Mouse (Mus musculus): ENCODE results near the gene Ak7. TPM values are rescaled to one million over a fixed set of nuclear protein-coding genes. Genes with fewer than 3 reads are reported as not detected.

Gene Ak7
- polyA plus RNA-seq, 1 experiment from 2014 or later, result 0.17 TPM

- DNase-seq (ENCODE audit: low spot score), result peak; percentile 35
These were observed 22.2 kb downstream of the Ak7 start for GRCm38 (mm10) chr12:105727964-105728363.

- no peak for DNase-seq (ENCODE audit: low spot score)
These were observed 25.2 kb downstream of the Ak7 start for GRCm38 (mm10) chr12:105730851-105731460.

- DNase-seq (ENCODE audit: low spot score), result no peak
These were observed 27.8 kb downstream of the Ak7 start for GRCm38 (mm10) chr12:105733370-105734159.

GRCm38 (mm10) chr12:105735226-105735888 lies 29.6 kb downstream of the Ak7 start:
- no peak for DNase-seq (ENCODE audit: low spot score)

- no peak for DNase-seq (ENCODE audit: low spot score)
These were observed 30.1 kb downstream of the Ak7 start for GRCm38 (mm10) chr12:105735889-105736251.

GRCm38 (mm10) chr12:105738316-105739096 lies 32.7 kb downstream of the Ak7 start:
- no peak for DNase-seq (ENCODE audit: low spot score)

- DNase-seq (ENCODE audit: low spot score), result no peak
These were observed 33.9 kb downstream of the Ak7 start for GRCm38 (mm10) chr12:105739656-105740055.

- no peak for DNase-seq (ENCODE audit: low spot score)
These were observed 42.3 kb downstream of the Ak7 start for GRCm38 (mm10) chr12:105748114-105748513.

- no peak for DNase-seq (ENCODE audit: low spot score)
These were observed 48.0 kb downstream of the Ak7 start for GRCm38 (mm10) chr12:105753813-105754212.

- DNase-seq (ENCODE audit: low spot score), result no peak
These were observed 52.2 kb downstream of the Ak7 start for GRCm38 (mm10) chr12:105757816-105758497.

- DNase-seq (ENCODE audit: low spot score), result no peak
These were observed 53.1 kb downstream of the Ak7 start for GRCm38 (mm10) chr12:105758911-105759310.

- no peak for DNase-seq (ENCODE audit: low spot score)
These were observed 54.2 kb downstream of the Ak7 start for GRCm38 (mm10) chr12:105759849-105760478.

GRCm38 (mm10) chr12:105761171-105761570 lies 55.4 kb downstream of the Ak7 start:
- DNase-seq (ENCODE audit: low spot score), result no peak

- DNase-seq (ENCODE audit: low spot score), result no peak
These were observed 55.9 kb downstream of the Ak7 start for GRCm38 (mm10) chr12:105761629-105762028.

GRCm38 (mm10) chr12:105769700-105770099 lies 63.9 kb downstream of the Ak7 start:
- DNase-seq (ENCODE audit: low spot score), result no peak

GRCm38 (mm10) chr12:105774871-105775270 lies 69.1 kb downstream of the Ak7 start:
- no peak for DNase-seq (ENCODE audit: low spot score)

GRCm38 (mm10) chr12:105777651-105778050 lies 71.9 kb downstream of the Ak7 start:
- DNase-seq (ENCODE audit: low spot score), result no peak

- peak; percentile 93 for DNase-seq (ENCODE audit: low spot score)
These were observed 78.6 kb downstream of the Ak7 start, which contains the start of gene Papola for GRCm38 (mm10) chr12:105784196-105784999. Papola (plus strand) TSS chr12:105784694.

- peak; percentile 81 for DNase-seq (ENCODE audit: low spot score)
These were observed 79.4 kb downstream of the Ak7 start for GRCm38 (mm10) chr12:105785000-105785774.
